Mouse (Mus musculus) heart, embryonic 16.5 days (tissue): Measurements from ENCODE around the gene Cxcl14. TPM values are rescaled to one million over a fixed set of nuclear protein-coding genes. Genes with fewer than 3 reads are reported as not detected.

Experiments used
- ATAC-seq: fragments of 200-750 bp; cut with Nextera tagmentation; replicated peaks from 2 replicates; pipeline ENCODE4 v1.8.0; 2017; ENCODE audit warnings: moderate number of reproducible peaks; ENCODE audit not compliant: insufficient read depth, low FRiP score; ENCODE audit errors: extremely low read depth
- H3K27ac ChIP-seq: fragments of 300-500 bp; sonication (generic); 2 replicates; pipeline ENCODE4 v1.5.1; 2014; ENCODE audit warnings: mild to moderate bottlenecking, low read length, control low read depth, moderate library complexity
- H3K27me3 ChIP-seq: fragments of 300-500 bp; sonication (generic); 2 replicates; pipeline ENCODE4 v1.6.1; 2014; ENCODE audit warnings: low read length, mixed read lengths; ENCODE audit not compliant: control insufficient read depth, insufficient read depth
- H3K36me3 ChIP-seq: fragments of 300-500 bp; sonication (generic); 2 replicates; pipeline ENCODE4 v1.6.1; 2014; ENCODE audit not compliant: control insufficient read depth, insufficient read depth
- H3K4me1 ChIP-seq: fragments of 300-500 bp; sonication (generic); 2 replicates; pipeline ENCODE4 v1.6.1; 2014; ENCODE audit warnings: low read length, mixed read lengths; ENCODE audit not compliant: control insufficient read depth, insufficient read depth
- H3K4me2 ChIP-seq: fragments of 300-500 bp; sonication (generic); 2 replicates; pipeline ENCODE4 v1.6.1; 2014; ENCODE audit warnings: low read depth, mild to moderate bottlenecking, control low read depth, low read length
- H3K4me3 ChIP-seq: fragments of 300-500 bp; sonication (generic); 2 replicates; pipeline ENCODE4 v1.5.1; 2014; ENCODE audit warnings: mild to moderate bottlenecking, control low read depth, low read length
- H3K9ac ChIP-seq: fragments of 300-500 bp; sonication (generic); 2 replicates; pipeline ENCODE4 v1.6.1; 2014; ENCODE audit warnings: low read length, control low read depth
- H3K9me3 ChIP-seq: fragments of 300-500 bp; sonication (generic); replicated peaks from 2 replicates; pipeline ENCODE4 v1.6.1; 2016; ENCODE audit warnings: low read length; ENCODE audit not compliant: control insufficient read depth
- WGBS: fragments of 180-500 bp; shearing (Covaris S2); extraction: QIAGEN DNeasy Blood & Tissue Kit; methylation state at CpG from one replicate; pipeline ENCODE4 v1.1.7; 2014; 5-methylcytosine and 5-hydroxymethylcytosine counted together
- polyA plus RNA-seq: library from polyadenylated mRNA; unstranded; fragments of >200 nt; fragmentation: Nextera tagmentation; extraction: Ambion mirVana; gene quantifications from 2 replicates; pipeline ENCODE4 v1.2.1, GENCODE M21; 2015

Gene Cxcl14
- 0.54 and 1.9 TPM in 2 replicates for polyA plus RNA-seq

DNA sequence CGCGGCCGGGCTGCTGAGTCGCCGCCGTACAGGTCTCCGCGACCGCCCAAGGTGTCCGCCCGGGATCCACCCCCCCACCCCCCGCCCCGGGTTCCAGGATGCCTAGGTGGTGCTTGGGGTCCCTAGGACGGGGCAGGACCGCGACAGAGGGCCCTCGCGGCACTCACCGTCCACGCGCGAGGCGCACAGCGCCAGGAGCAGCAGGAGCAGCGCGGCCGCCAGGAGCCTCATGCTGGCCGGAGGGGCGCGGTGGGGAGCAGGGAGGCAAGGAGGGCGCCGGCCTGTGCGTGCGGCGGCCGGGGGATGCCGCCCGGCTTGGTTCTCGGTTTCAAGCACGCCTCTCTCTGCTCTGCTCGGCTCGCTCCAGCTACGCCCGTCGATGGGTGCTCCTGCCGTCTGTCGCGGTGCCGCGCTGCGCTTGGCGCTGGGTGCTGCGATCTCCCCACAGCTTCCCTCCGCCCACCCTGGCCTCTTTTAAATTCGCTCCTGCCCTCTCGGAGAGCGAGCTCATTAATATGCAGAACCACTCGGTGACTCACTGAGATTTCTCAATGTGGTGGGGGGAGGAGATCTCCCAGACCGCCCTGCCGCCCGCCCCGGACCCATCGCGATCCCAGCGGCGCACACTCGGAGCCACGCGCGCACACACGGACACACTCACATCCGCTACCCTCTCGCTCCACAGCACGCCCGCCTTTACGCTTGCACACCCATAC, at the start of gene Cxcl14:
Gene Cxcl14, minus strand, starts transcription at position 609 of the 716 bp plus-strand sequence.
- Histone ChIP-seq H3K4me3 (peak within 1 kb of the TSS; percentile 48), H3K4me2 (peak within 1 kb of the TSS; percentile 67), H3K9me3 (peaks cover 6% of the 10 kb centered on the region), H3K27me3 (peaks cover 70% of the 10 kb centered on the region), H3K27ac (no peak within 1 kb of the TSS), H3K9ac (peak within 1 kb of the TSS; percentile 40; the same call in 1 of the 2 replicates), H3K4me1 (peaks cover 2% of the 10 kb centered on the region; the same call in 1 of the 2 replicates), H3K36me3 (no peaks in the 10 kb centered on the region)
- no peak for ATAC-seq
- WGBS = 1% methylated on average over 74 of the region's 76 CpGs

DNA sequence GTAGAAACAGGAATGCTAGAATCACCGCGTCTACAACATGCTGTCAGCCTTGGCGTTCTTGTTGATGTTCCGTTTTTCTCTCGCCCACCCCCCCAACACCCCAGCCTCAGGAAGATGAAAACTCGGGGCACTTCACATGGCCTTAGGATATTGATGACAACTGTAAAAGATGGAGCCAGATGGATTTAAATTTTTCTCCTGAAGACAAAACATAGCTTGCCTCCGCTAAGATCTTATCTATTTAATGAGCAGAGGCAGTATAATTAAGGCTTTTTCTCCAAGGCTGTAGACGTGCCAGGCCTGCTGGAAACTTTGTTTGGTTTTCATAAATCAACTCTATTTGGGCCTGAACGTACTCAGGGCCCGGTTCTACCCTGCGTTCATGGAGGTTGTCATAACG, 48.0 kb upstream of the Cxcl14 start:
- H3K27me3 ChIP-seq = no peaks in the 10 kb centered on the region
- ATAC-seq = no peak
- no peaks in the 10 kb centered on the region for H3K36me3 ChIP-seq
- H3K27ac ChIP-seq = no peak overlapping the region
- no peaks in the 10 kb centered on the region for H3K9me3 ChIP-seq
- no peak overlapping the region for H3K9ac ChIP-seq
- H3K4me1 ChIP-seq = peaks cover 19% of the 10 kb centered on the region
- 79% methylated on average over 12 of the region's 12 CpGs for WGBS
- no peak overlapping the region for H3K4me2 ChIP-seq
- no peak overlapping the region for H3K4me3 ChIP-seq

DNA sequence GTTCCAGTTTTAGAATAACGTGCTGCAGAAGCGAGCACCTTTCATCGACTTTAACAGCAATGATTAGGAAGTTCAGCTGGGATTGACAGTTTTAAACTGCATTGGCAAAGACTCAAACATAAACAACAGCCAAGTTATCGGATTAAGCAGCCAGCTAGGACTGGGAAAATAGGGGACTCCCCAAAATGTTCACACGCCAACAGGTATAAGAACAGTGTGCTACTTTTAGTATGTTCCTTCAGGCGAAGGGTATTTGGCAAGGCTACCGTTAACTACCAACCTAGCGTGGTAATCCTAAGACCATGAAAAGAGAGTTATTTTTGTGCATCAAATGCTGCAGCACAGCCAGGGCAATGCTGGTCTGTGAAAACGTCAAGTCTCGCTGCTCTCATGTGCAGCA, 46.1 kb upstream of the Cxcl14 start:
- 34% methylated on average over 10 of the region's 10 CpGs for WGBS
- Histone ChIP-seq H3K9ac (no peak overlapping the region), H3K27ac (no peak overlapping the region), H3K9me3 (no peaks in the 10 kb centered on the region), H3K27me3 (no peaks in the 10 kb centered on the region), H3K36me3 (no peaks in the 10 kb centered on the region), H3K4me3 (no peak overlapping the region), H3K4me2 (0 out of 2 replicates have a peak overlapping the region, but pooled peaks have one; percentile 11), H3K4me1 (peaks cover 19% of the 10 kb centered on the region)
- ATAC-seq = peak; percentile 34; the same call in 1 of the 2 replicates

DNA sequence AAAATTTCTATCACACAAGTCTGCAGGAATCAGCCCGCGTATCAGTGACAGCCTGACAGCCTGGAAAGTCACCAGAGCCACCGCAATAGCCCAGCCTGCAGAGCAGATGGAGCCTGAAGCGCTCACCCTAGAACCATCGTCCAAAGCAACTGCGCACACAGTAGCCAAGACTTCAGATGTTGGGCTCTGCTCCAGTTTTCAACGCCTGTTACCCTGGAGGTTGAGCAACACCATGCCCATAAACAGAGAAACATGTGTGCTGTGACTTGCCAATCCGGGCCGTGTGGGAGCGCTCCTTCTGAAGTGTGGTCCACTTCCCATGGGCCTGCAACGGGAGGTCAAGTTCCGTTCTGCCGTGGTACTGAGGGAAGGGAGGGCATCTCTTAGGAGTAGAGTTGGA, 44.2 kb upstream of the Cxcl14 start:
- no peaks in the 10 kb centered on the region for H3K9me3 ChIP-seq
- peaks cover 26% of the 10 kb centered on the region for H3K4me1 ChIP-seq
- no peak overlapping the region for H3K9ac ChIP-seq
- no peak overlapping the region for H3K4me3 ChIP-seq
- H3K4me2 ChIP-seq = no peak overlapping the region
- H3K27me3 ChIP-seq = no peaks in the 10 kb centered on the region
- 37% methylated on average over 13 of the region's 13 CpGs for WGBS
- no peaks in the 10 kb centered on the region for H3K36me3 ChIP-seq
- peak overlapping the region; percentile 19 for H3K27ac ChIP-seq
- ATAC-seq = peak; percentile 66

DNA sequence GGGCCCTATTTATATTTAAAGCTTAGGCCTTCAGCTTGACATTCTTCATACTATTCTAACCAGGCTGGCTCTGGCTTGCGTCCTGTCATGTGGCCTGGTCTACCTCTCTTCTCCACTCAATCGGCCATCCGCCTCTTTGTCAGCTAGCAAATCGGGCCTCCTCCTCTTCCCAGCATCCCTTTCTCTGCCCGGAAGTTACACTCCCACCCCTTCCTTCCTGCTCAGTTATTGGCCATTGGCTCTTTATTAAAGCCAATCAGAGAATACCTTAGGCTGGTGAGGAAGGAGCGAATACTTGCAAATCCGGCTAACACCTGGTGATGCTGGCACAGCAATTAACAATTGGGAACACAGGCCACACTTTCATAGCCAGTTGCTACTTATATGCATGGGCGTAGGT, 43.5 kb upstream of the Cxcl14 start:
- Histone ChIP-seq H3K9ac (no peak overlapping the region), H3K27ac (no peak overlapping the region; the same call in 1 of the 2 replicates), H3K27me3 (no peaks in the 10 kb centered on the region), H3K9me3 (no peaks in the 10 kb centered on the region), H3K4me3 (no peak overlapping the region), H3K36me3 (no peaks in the 10 kb centered on the region), H3K4me2 (no peak overlapping the region), H3K4me1 (peaks cover 26% of the 10 kb centered on the region)
- 77% methylated on average over 8 of the region's 8 CpGs for WGBS
- no peak for ATAC-seq

DNA sequence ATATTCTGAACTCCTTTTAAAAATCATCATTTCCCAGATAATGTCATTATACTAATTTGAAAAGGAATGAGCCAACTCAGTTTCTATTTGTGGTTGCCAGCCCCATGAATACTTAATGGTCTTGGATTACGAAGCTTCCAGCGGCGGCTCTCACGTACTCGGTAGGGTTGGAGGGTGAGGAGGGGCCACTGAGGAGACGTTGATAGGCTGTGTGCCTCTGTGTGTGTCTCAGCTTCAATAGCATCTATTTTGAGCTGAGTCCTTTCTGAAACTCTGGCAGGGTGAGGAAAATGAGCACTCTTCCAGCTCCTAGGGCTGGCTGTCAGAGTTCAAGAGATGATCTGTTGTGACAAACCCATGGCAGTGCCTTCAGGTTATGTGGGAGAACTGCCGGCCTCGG, 40.6 kb upstream of the Cxcl14 start:
- peaks cover 19% of the 10 kb centered on the region for H3K4me1 ChIP-seq
- peak overlapping the region; percentile 80 for H3K27ac ChIP-seq
- peak; percentile 71 for ATAC-seq
- no peaks in the 10 kb centered on the region for H3K9me3 ChIP-seq
- no peaks in the 10 kb centered on the region for H3K36me3 ChIP-seq
- H3K9ac ChIP-seq = peak overlapping the region; percentile 45
- WGBS = 26% methylated on average over 8 of the region's 8 CpGs
- peak overlapping the region; percentile 29 for H3K4me2 ChIP-seq
- H3K4me3 ChIP-seq = 0 out of 2 replicates have a peak overlapping the region, but pooled peaks have one; percentile 3
- H3K27me3 ChIP-seq = peaks cover 2% of the 10 kb centered on the region

DNA sequence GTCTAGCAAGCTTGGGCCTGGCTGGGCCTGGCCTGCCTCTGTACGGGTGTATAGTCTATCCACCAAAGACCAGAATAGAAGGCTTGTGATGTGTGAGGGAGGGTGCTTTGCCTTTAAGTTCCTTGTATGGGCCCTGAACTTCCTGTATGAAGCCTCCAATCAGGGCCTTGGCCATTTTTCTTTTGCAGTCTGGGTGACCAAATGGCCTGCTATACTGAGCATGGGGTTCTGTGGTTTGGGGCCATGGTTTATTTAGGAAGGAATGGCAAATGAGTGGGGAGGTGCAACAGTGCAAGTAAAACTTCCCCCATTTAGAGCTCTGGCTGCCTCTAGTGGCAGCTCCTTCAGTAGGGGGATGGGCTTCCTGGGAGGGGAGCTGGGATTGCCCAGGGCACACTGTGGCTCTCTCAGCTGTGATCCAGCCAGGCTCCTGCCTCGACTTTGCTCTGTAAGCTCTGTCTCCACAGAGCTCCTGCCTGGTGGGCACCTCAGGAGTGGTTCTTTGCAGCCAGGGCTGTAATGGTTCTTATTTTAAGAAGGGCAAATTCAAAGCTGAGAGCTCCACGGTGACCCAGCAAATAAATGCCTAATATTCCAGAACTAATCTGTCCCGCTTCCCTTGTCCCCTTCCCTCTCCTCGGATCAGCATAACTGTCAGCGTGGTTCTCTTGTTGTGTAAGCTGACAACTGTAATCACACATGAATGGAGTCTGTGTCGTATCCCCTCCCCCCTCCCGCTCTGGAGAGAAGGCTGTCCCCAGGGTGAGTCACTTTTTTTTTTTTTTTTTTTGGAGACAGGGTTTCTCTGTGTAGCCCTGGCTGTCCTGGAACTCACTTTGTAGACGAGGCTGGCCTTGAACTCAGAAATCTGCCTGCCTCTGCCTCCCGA, 38.7 kb upstream of the Cxcl14 start:
- H3K9ac ChIP-seq = no peak overlapping the region
- 53% methylated on average over 10 of the region's 10 CpGs for WGBS
- H3K36me3 ChIP-seq = no peaks in the 10 kb centered on the region
- H3K4me3 ChIP-seq = no peak overlapping the region
- peaks cover 3% of the 10 kb centered on the region for H3K27me3 ChIP-seq
- no peak overlapping the region for H3K27ac ChIP-seq
- peaks cover 11% of the 10 kb centered on the region for H3K4me1 ChIP-seq
- no peaks in the 10 kb centered on the region for H3K9me3 ChIP-seq
- no peak overlapping the region for H3K4me2 ChIP-seq
- no peak for ATAC-seq

DNA sequence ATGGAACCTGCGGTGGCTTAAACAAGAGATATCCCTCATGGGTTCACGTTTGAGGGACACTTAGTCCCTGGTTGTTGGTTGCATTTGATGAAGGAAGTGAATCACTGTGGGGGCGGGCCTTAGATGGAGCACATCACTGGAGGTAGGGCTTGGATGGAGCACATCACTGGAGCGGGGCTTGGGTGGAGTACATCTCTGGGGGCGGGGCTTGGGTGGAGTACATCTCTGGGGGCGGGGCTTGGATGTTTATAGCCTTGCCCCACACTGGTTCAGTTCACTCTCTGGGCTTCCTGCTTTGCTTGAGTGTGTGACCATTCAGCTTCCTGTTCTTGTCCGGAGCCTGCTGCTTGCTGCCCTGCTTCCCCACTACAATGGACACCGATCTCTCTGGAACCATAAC, 37.9 kb upstream of the Cxcl14 start:
- Histone ChIP-seq H3K27ac (no peak overlapping the region), H3K4me1 (peaks cover 7% of the 10 kb centered on the region), H3K27me3 (peaks cover 4% of the 10 kb centered on the region), H3K9ac (no peak overlapping the region), H3K36me3 (no peaks in the 10 kb centered on the region), H3K4me3 (no peak overlapping the region), H3K9me3 (no peaks in the 10 kb centered on the region), H3K4me2 (no peak overlapping the region)
- 74% methylated on average over 8 of the region's 8 CpGs for WGBS
- ATAC-seq = no peak

DNA sequence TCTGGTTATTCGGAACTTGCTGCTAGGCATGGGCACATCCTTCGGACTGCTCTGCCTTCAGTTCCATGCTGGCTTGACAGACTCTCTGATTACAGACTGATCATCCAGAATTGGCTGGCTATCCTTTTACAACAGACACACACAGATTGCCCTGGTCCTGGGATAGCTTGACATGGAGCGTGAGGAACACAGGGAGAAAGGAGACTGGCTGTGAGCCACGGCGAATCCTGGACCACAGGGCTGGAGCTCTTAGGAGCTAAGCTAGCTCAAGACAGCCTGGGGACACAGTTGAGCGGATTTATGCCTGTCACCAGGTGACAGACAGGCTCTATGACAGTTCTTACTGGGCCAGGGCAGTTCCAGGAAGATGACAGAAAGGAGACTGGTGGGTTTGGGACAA, 36.0 kb upstream of the Cxcl14 start:
- ATAC-seq = no peak
- Histone ChIP-seq H3K4me2 (no peak overlapping the region), H3K9me3 (no peaks in the 10 kb centered on the region), H3K9ac (no peak overlapping the region), H3K27me3 (peaks cover 4% of the 10 kb centered on the region), H3K36me3 (no peaks in the 10 kb centered on the region), H3K27ac (no peak overlapping the region), H3K4me3 (no peak overlapping the region), H3K4me1 (peaks cover 5% of the 10 kb centered on the region)
- 71% methylated on average over 6 of the region's 6 CpGs for WGBS
